Comparison of ENCODE assay signal across 8 mouse cellular contexts in genomic region chr15:80090741-80091120, GRCm38 (mm10). TPM values are rescaled to one million over a fixed set of nuclear protein-coding genes. Genes with fewer than 3 reads are reported as not detected.
DNase-seq lines count a peak whose midpoint lies in the region; ATAC-seq and TF ChIP-seq lines count a peak whose summit lies in the region.

No protein-coding gene starts in this region.

- intact Hi-C loops in heart, postnatal 10 days (cut with DNase I) = no loop called here

- in situ Hi-C loops in ES-E14 (cut with MboI; ENCODE audit: low sequenced_read_pairs in 2 of 2, unreplicated experiment in 2 of 2) = no loop called here

- ATAC-seq in heart, embryonic 12.5 days (ENCODE audit: insufficient number of reproducible peaks, low FRiP score) = no peak
- no peak for ATAC-seq in embryonic facial prominence, embryonic 15.5 days (ENCODE audit: insufficient number of reproducible peaks, low FRiP score, low TSS enrichment, low read depth)
- peak; percentile 37; the same call in 1 of the 2 replicates for ATAC-seq in limb, embryonic 13.5 days (ENCODE audit: low FRiP score, low read depth)
- ATAC-seq in neural tube, embryonic 15.5 days (ENCODE audit: low FRiP score) = 0 out of 2 replicates have a peak, but pooled peaks have one; percentile 39

- 2% methylated on average over 17 of the region's 17 CpGs for WGBS in heart, embryonic 12.5 days
- 2% methylated on average over 17 of the region's 17 CpGs for WGBS in embryonic facial prominence, embryonic 15.5 days
- WGBS in limb, embryonic 13.5 days = 2% methylated on average over 17 of the region's 17 CpGs
- under 1% methylated on average over 17 of the region's 17 CpGs for WGBS in neural tube, embryonic 15.5 days

- H3K9ac ChIP-seq in heart, embryonic 12.5 days = peak overlapping the region; percentile 82
- H3K9ac ChIP-seq in ES-E14 (ENCODE audit: insufficient read depth, low read depth, low read length, poor library complexity, severe bottlenecking) = peak overlapping the region; percentile 69
- H3K9ac ChIP-seq in embryonic facial prominence, embryonic 15.5 days = peak overlapping the region; percentile 41; the same call in 1 of the 2 replicates
- peak overlapping the region; percentile 57 for H3K9ac ChIP-seq in limb, embryonic 13.5 days
- peak overlapping the region; percentile 76 for H3K9ac ChIP-seq in neural tube, embryonic 15.5 days (replicated peaks)

- H3K4me1 ChIP-seq in heart, embryonic 12.5 days (replicated peaks) = peaks cover 10% of the 10 kb centered on the region; the same call in 1 of the 2 replicates
- peaks cover 6 to 20% of the 10 kb centered on the region in 2 experiments for H3K4me1 ChIP-seq in ES-E14 (ENCODE audit: control insufficient read depth in 2 of 2, insufficient read depth in 2 of 2, low read length in 2 of 2, poor library complexity in 1 of 2)
- H3K4me1 ChIP-seq in embryonic facial prominence, embryonic 15.5 days = peaks cover 19% of the 10 kb centered on the region; the same call in 1 of the 2 replicates
- H3K4me1 ChIP-seq in limb, embryonic 13.5 days = peaks cover 18% of the 10 kb centered on the region; the same call in 1 of the 2 replicates
- H3K4me1 ChIP-seq in neural tube, embryonic 15.5 days = peaks cover 29% of the 10 kb centered on the region

- H3K27me3 ChIP-seq in heart, embryonic 12.5 days (replicated peaks) = peaks cover 38% of the 10 kb centered on the region
- H3K27me3 ChIP-seq in embryonic facial prominence, embryonic 15.5 days = peaks cover 40% of the 10 kb centered on the region
- peaks cover 59% of the 10 kb centered on the region for H3K27me3 ChIP-seq in limb, embryonic 13.5 days
- H3K27me3 ChIP-seq in neural tube, embryonic 15.5 days (replicated peaks) = no peaks in the 10 kb centered on the region

- peak overlapping the region; percentile 96 for H3K4me2 ChIP-seq in heart, embryonic 12.5 days
- peak overlapping the region; percentile 95 for H3K4me2 ChIP-seq in embryonic facial prominence, embryonic 15.5 days (replicated peaks)
- peak overlapping the region; percentile 97 for H3K4me2 ChIP-seq in limb, embryonic 13.5 days (replicated peaks)
- H3K4me2 ChIP-seq in neural tube, embryonic 15.5 days = peak overlapping the region; percentile 72

- peak overlapping the region; percentile 82 for H3K4me3 ChIP-seq in heart, embryonic 12.5 days
- H3K4me3 ChIP-seq in ES-E14 (ENCODE audit: insufficient read depth in 1 of 2, low read depth in 1 of 2, low read length in 2 of 2, poor library complexity in 1 of 2, severe bottlenecking in 1 of 2) = peak overlapping the region; percentile 90 to 91
- peak overlapping the region; percentile 59 for H3K4me3 ChIP-seq in embryonic facial prominence, embryonic 15.5 days (replicated peaks)
- peak overlapping the region; percentile 66 for H3K4me3 ChIP-seq in limb, embryonic 13.5 days
- peak overlapping the region; percentile 64 for H3K4me3 ChIP-seq in neural tube, embryonic 15.5 days (replicated peaks)

- no peak overlapping the region for H3K27ac ChIP-seq in heart, embryonic 12.5 days (ENCODE audit: poor library complexity, severe bottlenecking)
- peak overlapping the region; percentile 84 for H3K27ac ChIP-seq in ES-E14 (ENCODE audit: insufficient read depth, low read depth, low read length, poor library complexity, severe bottlenecking)
- no peak overlapping the region for H3K27ac ChIP-seq in embryonic facial prominence, embryonic 15.5 days (replicated peaks)
- no peak overlapping the region for H3K27ac ChIP-seq in limb, embryonic 13.5 days
- H3K27ac ChIP-seq in neural tube, embryonic 15.5 days (replicated peaks) = peak overlapping the region; percentile 70

- no peaks in the 10 kb centered on the region for H3K9me3 ChIP-seq in heart, embryonic 12.5 days (replicated peaks)
- no peaks in the 10 kb centered on the region for H3K9me3 ChIP-seq in ES-E14 (ENCODE audit: control insufficient read depth, insufficient read depth, low read depth, low read length)
- no peaks in the 10 kb centered on the region for H3K9me3 ChIP-seq in embryonic facial prominence, embryonic 15.5 days (replicated peaks)
- H3K9me3 ChIP-seq in limb, embryonic 13.5 days = peaks cover 4% of the 10 kb centered on the region; the same call in 1 of the 2 replicates
- H3K9me3 ChIP-seq in neural tube, embryonic 15.5 days (replicated peaks) = no peaks in the 10 kb centered on the region

- no peaks in the 10 kb centered on the region for H3K36me3 ChIP-seq in heart, embryonic 12.5 days
- H3K36me3 ChIP-seq in ES-E14 (ENCODE audit: control insufficient read depth, insufficient read depth, low read length, poor library complexity, severe bottlenecking) = no peaks in the 10 kb centered on the region
- no peaks in the 10 kb centered on the region for H3K36me3 ChIP-seq in embryonic facial prominence, embryonic 15.5 days
- no peaks in the 10 kb centered on the region for H3K36me3 ChIP-seq in limb, embryonic 13.5 days
- H3K36me3 ChIP-seq in neural tube, embryonic 15.5 days = no peaks in the 10 kb centered on the region

- no peak for DNase-seq in heart, postnatal 10 days
- DNase-seq in ES-E14 (ENCODE audit: low read depth, low spot score) (no peak), adipocyte (ENCODE audit: low spot score) (no peak)
- no peak for DNase-seq in left cerebral cortex, adult 9 months (ENCODE audit: low spot score in 2 of 2)

TF ChIP-seq in ES-E14, 5 proteins besides CTCF, POLR2A, EP300 and RAD21:
- TF ChIP-seq HCFC1 (IDR thresholded peaks at IDR 0.05; ENCODE audit: borderline replicate concordance, insufficient read depth, low read length) (no peak), CHD2 (IDR thresholded peaks at IDR 0.05; ENCODE audit: low read depth, low read length) (no peak), MAFK (IDR thresholded peaks at IDR 0.05; ENCODE audit: insufficient read depth, low read depth, low read length) (no peak), ZC3H11A (IDR thresholded peaks at IDR 0.05; ENCODE audit: borderline replicate concordance, low read depth, low read length) (no peak), ZNF384 (IDR thresholded peaks at IDR 0.05; ENCODE audit: low read depth, low read length) (no peak)

RNA-seq across cellular contexts. Expression of gene Syngr1, which starts 0.4 kb away (rescaled TPM):
- 17.2 and 19.0 TPM in 2 replicates for polyA plus RNA-seq in heart, embryonic 12.5 days (2016; fragmentation: Nextera tagmentation; extraction: Ambion mirVana)
- total RNA-seq in heart, postnatal 10 days (2021) = 10 to 100 TPM; 84.9 to 86.7 TPM
- total RNA-seq in ES-E14 (2012; rRNA removed) = 78.8 and 105 TPM in 2 replicates
- polyA plus RNA-seq in embryonic facial prominence, embryonic 15.5 days (2015; fragmentation: Nextera tagmentation; extraction: Ambion mirVana) = 13.5 and 13.7 TPM in 2 replicates
- 5.5 and 5.6 TPM in 2 replicates for polyA plus RNA-seq in limb, embryonic 13.5 days (2015; fragmentation: Nextera tagmentation; extraction: Ambion mirVana)
- 59.3 and 64.6 TPM in 2 replicates for polyA plus RNA-seq in neural tube, embryonic 15.5 days (2015; fragmentation: Nextera tagmentation; extraction: Ambion mirVana)

RNA-seq across cellular contexts. Expression of gene Rpl3, which starts 0.9 kb away (rescaled TPM):
- 601 and 631 TPM in 2 replicates for polyA plus RNA-seq in heart, embryonic 12.5 days (2016; fragmentation: Nextera tagmentation; extraction: Ambion mirVana)
- total RNA-seq in heart, postnatal 10 days (2021) = 100 to 1,000 TPM; 486 to 496 TPM
- 1,661 and 1,803 TPM in 2 replicates for total RNA-seq in ES-E14 (2012; rRNA removed)
- polyA plus RNA-seq in embryonic facial prominence, embryonic 15.5 days (2015; fragmentation: Nextera tagmentation; extraction: Ambion mirVana) = 1,004 and 1,072 TPM in 2 replicates
- 1,057 and 1,068 TPM in 2 replicates for polyA plus RNA-seq in limb, embryonic 13.5 days (2015; fragmentation: Nextera tagmentation; extraction: Ambion mirVana)
- 526 and 732 TPM in 2 replicates for polyA plus RNA-seq in neural tube, embryonic 15.5 days (2015; fragmentation: Nextera tagmentation; extraction: Ambion mirVana)

RNA-seq across cellular contexts. Expression of gene Tab1, which starts 42.2 kb away (rescaled TPM):
- 30.5 TPM in 2 replicates for polyA plus RNA-seq in heart, embryonic 12.5 days (2016; fragmentation: Nextera tagmentation; extraction: Ambion mirVana)
- 10 to 100 TPM; 33.3 to 34.3 TPM for total RNA-seq in heart, postnatal 10 days (2021)
- 16.6 and 24.3 TPM in 2 replicates for total RNA-seq in ES-E14 (2012; rRNA removed)
- polyA plus RNA-seq in embryonic facial prominence, embryonic 15.5 days (2015; fragmentation: Nextera tagmentation; extraction: Ambion mirVana) = 38.2 and 38.7 TPM in 2 replicates
- polyA plus RNA-seq in limb, embryonic 13.5 days (2015; fragmentation: Nextera tagmentation; extraction: Ambion mirVana) = 45.6 and 45.8 TPM in 2 replicates
- 35.9 and 37.4 TPM in 2 replicates for polyA plus RNA-seq in neural tube, embryonic 15.5 days (2015; fragmentation: Nextera tagmentation; extraction: Ambion mirVana)

Comparison
In these comparisons a context has a peak if more than half of its experiments do, and no peak if none do; other contexts are left out.
1. ATAC-seq: peak in limb, embryonic 13.5 days (single experiment) and neural tube, embryonic 15.5 days (single experiment); none in heart, embryonic 12.5 days (single experiment) and embryonic facial prominence, embryonic 15.5 days (single experiment).
2. H3K27ac ChIP-seq: peak in ES-E14 (single experiment) and neural tube, embryonic 15.5 days (single experiment); none in heart, embryonic 12.5 days (single experiment), embryonic facial prominence, embryonic 15.5 days (single experiment) and limb, embryonic 13.5 days (single experiment).
3. Peak in every context shown above with its lines, with median percentiles within 50 percentile points of each other: H3K4me2 ChIP-seq, H3K4me3 ChIP-seq and H3K9ac ChIP-seq.